Mouse (Mus musculus) c-Kit-positive CD71-positive TER-119-positive erythroid progenitor cells, embryonic 14.5 days (primary cell): Measurements from ENCODE around the gene Mettl7a2.
A peak's percentile ranks its signal among the peaks of the same experiment; 100 is the strongest.

Experiments
- DNase-seq: peaks from one replicate; pipeline ENCODE4 v3.0.0-alpha.2; 2013; ENCODE audit warnings: low spot score

The Mettl7a2 gene

GRCm38 (mm10) chr15:100400592-100401250 lies 47.7 kb downstream of the Mettl7a2 start:
- no peak for DNase-seq

GRCm38 (mm10) chr15:100401811-100402210 lies 48.8 kb downstream of the Mettl7a2 start:
- DNase-seq = no peak

- DNase-seq = no peak
Measured at GRCm38 (mm10) chr15:100402347-100402746, 49.3 kb downstream of the Mettl7a2 start.

GRCm38 (mm10) chr15:100402798-100403197 lies 49.8 kb downstream of the Mettl7a2 start:
- no peak for DNase-seq

GRCm38 (mm10) chr15:100403318-100404000 lies 50.5 kb downstream of the Mettl7a2 start:
- DNase-seq = no peak

- DNase-seq = no peak
Measured at GRCm38 (mm10) chr15:100406088-100406487, 53.1 kb downstream of the Mettl7a2 start.

- DNase-seq = peak; percentile 89
Measured at GRCm38 (mm10) chr15:100410918-100411672, 58.1 kb downstream of the Mettl7a2 start.
